Mouse (Mus musculus) small intestine, adult 2 months (tissue): ENCODE measurements around the gene Il33.

Experiments used
- CTCF ChIP-seq: fragments of 200-500 bp; IDR thresholded peaks from 2 replicates; pipeline ENCODE4 v1.5.1; 2012; ENCODE audit warnings: low read depth, mild to moderate bottlenecking, control low read depth, inconsistent platforms, low read length, moderate library complexity, mixed read lengths; ENCODE audit not compliant: insufficient replicate concordance, insufficient read length; ENCODE audit errors: extremely low read depth
- POLR2A ChIP-seq: fragments of 200-500 bp; IDR thresholded peaks from 2 replicates; pipeline ENCODE4 v1.6.1; 2012; ENCODE audit warnings: low read depth, mild to moderate bottlenecking, control low read depth, inconsistent platforms, low read length, moderate library complexity

DNA sequence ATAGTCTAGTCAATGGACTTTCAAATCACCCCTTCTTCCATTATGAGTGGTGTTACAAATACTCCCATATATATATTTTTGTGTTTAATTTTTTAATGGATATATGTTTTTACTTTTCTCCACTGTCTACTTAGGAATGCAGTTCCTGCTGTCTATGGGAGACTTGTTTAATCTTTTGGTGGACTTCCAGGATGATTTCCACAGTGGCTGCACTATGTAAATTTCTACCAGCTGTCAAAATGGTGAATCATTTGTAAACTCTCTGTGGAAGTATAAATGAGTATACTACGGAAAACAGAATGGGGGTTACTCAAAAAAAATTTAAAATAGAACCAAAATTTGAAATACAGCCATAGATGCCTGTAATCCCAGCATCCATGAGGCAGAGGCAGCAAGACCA is 15.7 kb upstream of the Il33 start:
- TF ChIP-seq CTCF = no peak
- no peak for TF ChIP-seq POLR2A
